ENCODE assay signal across 7 mouse cellular contexts in genomic region chr4:72198877-72199411, GRCm38 (mm10). TPM values are rescaled to one million over a fixed set of nuclear protein-coding genes. Genes with fewer than 3 reads are reported as not detected.
DNase-seq lines count a peak whose midpoint lies in the region; ATAC-seq lines count a peak whose summit lies in the region.

No protein-coding gene starts in this region.

- peak overlapping the region; percentile 75 for H3K9ac ChIP-seq in midbrain, embryonic 11.5 days (ENCODE audit: low read length)

- peak; percentile 87 for DNase-seq in adrenal gland, adult 2 months
- peak; percentile 90 for DNase-seq in embryo, embryonic 11 days
- peak; percentile 77 for DNase-seq in kidney, adult 11 months
- DNase-seq in left cerebral cortex, postnatal 4 days = peak; percentile 84
- peak; percentile 96 for DNase-seq in midbrain, embryonic 11.5 days (ENCODE audit: low spot score, missing footprints)
- peak; percentile 65 for DNase-seq in skeletal muscle tissue, adult 2 months (ENCODE audit: low read depth, low spot score)

- H3K36me3 ChIP-seq in midbrain, embryonic 11.5 days (ENCODE audit: control insufficient read depth, insufficient read depth, low read length) = no peaks in the 10 kb centered on the region

- peak overlapping the region; percentile 95 for H3K4me3 ChIP-seq in midbrain, embryonic 11.5 days (ENCODE audit: low read depth, low read length)

- under 1% methylated on average over 22 of the region's 22 CpGs for WGBS in midbrain, embryonic 11.5 days

- no peaks in the 10 kb centered on the region; the same call in 1 of the 2 replicates for H3K27me3 ChIP-seq in midbrain, embryonic 11.5 days (ENCODE audit: control insufficient read depth, insufficient read depth, low read length)

- H3K4me2 ChIP-seq in midbrain, embryonic 11.5 days = peak overlapping the region; percentile 73

- H3K9me3 ChIP-seq in midbrain, embryonic 11.5 days (ENCODE audit: control insufficient read depth, low read length) = no peaks in the 10 kb centered on the region

- intact Hi-C loops in left cerebral cortex, postnatal 4 days (cut with DNase I) = loop anchor here (5.0 kb wide), 2 partner anchors 1292 to 1597 kb away; no protein-coding TSS in a partner anchor

- ATAC-seq in granulocyte monocyte progenitor cell, adult 5-6 weeks (replicated peaks; ENCODE audit: poor library complexity, severe bottlenecking) = peak; percentile 53
- ATAC-seq in midbrain, embryonic 11.5 days (ENCODE audit: low FRiP score) = peak; percentile 38

- no peak overlapping the region for H3K27ac ChIP-seq in midbrain, embryonic 11.5 days (ENCODE audit: low read depth, low read length)

- peaks cover 24% of the 10 kb centered on the region for H3K4me1 ChIP-seq in midbrain, embryonic 11.5 days (ENCODE audit: control insufficient read depth, insufficient read depth, low read length)

RNA-seq across cellular contexts. Expression of gene Tle1, which starts 1.8 kb away (rescaled TPM):
- total RNA-seq in adrenal gland, adult 2 months (2021) = 10 to 100 TPM; 35.1 to 37.2 TPM
- polyA plus RNA-seq in adrenal gland, adult 2 months (2012; rRNA removed) = 38.2 and 50.3 TPM in 2 replicates
- total RNA-seq in granulocyte monocyte progenitor cell, adult 5-6 weeks (2014; fragmentation: Nextera tagmentation) = 7.3 and 8.4 TPM in 2 replicates
- total RNA-seq in granulocyte monocyte progenitor cell, adult 5-6 weeks (2017) = 7.5 and 8.4 TPM in 2 replicates
- total RNA-seq in left cerebral cortex, postnatal 4 days (2021) = 10 to 100 TPM; 46.7 to 59.3 TPM
- polyA plus RNA-seq in midbrain, embryonic 11.5 days (2014; fragmentation: Nextera tagmentation; extraction: Ambion mirVana) = 34.6 and 40.4 TPM in 2 replicates
